8 mouse cellular contexts compared by ENCODE assay signal in genomic region chr6:28420865-28421264, GRCm38 (mm10). TPM values are rescaled to one million over a fixed set of nuclear protein-coding genes. Genes with fewer than 3 reads are reported as not detected.
A peak's percentile ranks its signal among the peaks of the same experiment; 100 is the strongest.
DNase-seq lines count a peak whose midpoint lies in the region; ATAC-seq and TF ChIP-seq lines count a peak whose summit lies in the region.

No protein-coding gene starts in this region.

- peaks cover 28% of the 10 kb centered on the region for H3K36me3 ChIP-seq in forebrain, embryonic 14.5 days (ENCODE audit: control insufficient read depth, insufficient read depth, low read length)
- H3K36me3 ChIP-seq in liver, embryonic 14.5 days (replicated peaks; ENCODE audit: control insufficient read depth, insufficient read depth, low read depth), result peaks cover 30% of the 10 kb centered on the region

- no peak for ATAC-seq in forebrain, embryonic 14.5 days
- no peak for ATAC-seq in liver, embryonic 14.5 days (ENCODE audit: insufficient read depth)

- no peaks in the 10 kb centered on the region for H3K9me3 ChIP-seq in forebrain, embryonic 14.5 days (replicated peaks; ENCODE audit: control insufficient read depth, low read length)
- no peaks in the 10 kb centered on the region for H3K9me3 ChIP-seq in liver, embryonic 14.5 days (ENCODE audit: control insufficient read depth, low read length)

- intact Hi-C loops in gastrocnemius, adult 2 months (cut with DNase I), result loop anchor here (5.0 kb wide), 2 partner anchors 41 to 159 kb away; no protein-coding TSS in a partner anchor
- intact Hi-C loops in gastrocnemius, postnatal 36 days (cut with DNase I), result loop anchor here (5.0 kb wide), 2 partner anchors 56 to 159 kb away; partner anchors contain the start of gene Snd1

- H3K4me1 ChIP-seq in forebrain, embryonic 14.5 days (ENCODE audit: control insufficient read depth, insufficient read depth, low read length), result peaks cover 27% of the 10 kb centered on the region
- peaks cover 27 to 28% of the 10 kb centered on the region in 2 experiments for H3K4me1 ChIP-seq in liver, embryonic 14.5 days (replicated peaks; ENCODE audit: control insufficient read depth in 2 of 2, insufficient read depth in 2 of 2, low read length in 1 of 2)

- peak overlapping the region; percentile 97 for H3K27ac ChIP-seq in gastrocnemius, adult 2 months
- H3K27ac ChIP-seq in forebrain, embryonic 14.5 days (ENCODE audit: low read depth, low read length), result no peak overlapping the region
- peak overlapping the region; percentile 81 for H3K27ac ChIP-seq in liver, embryonic 14.5 days

- TF ChIP-seq EP300 in liver, embryonic 14.5 days (IDR thresholded peaks at IDR 0.05; ENCODE audit: low read depth), result no peak

- peak overlapping the region; percentile 81 for H3K9ac ChIP-seq in forebrain, embryonic 14.5 days (ENCODE audit: low read length)
- H3K9ac ChIP-seq in liver, embryonic 14.5 days (replicated peaks), result peak overlapping the region; percentile 82

- 26% methylated on average over 13 of the region's 13 CpGs for WGBS in forebrain, embryonic 14.5 days
- 22% methylated on average over 13 of the region's 13 CpGs for WGBS in liver, embryonic 14.5 days (ENCODE audit: insufficient replicate concordance)

- H3K4me3 ChIP-seq in gastrocnemius, adult 2 months, result peak overlapping the region; percentile 80
- peak overlapping the region; percentile 89 for H3K4me3 ChIP-seq in forebrain, embryonic 14.5 days (ENCODE audit: low read depth, low read length)
- peak overlapping the region; percentile 75 to 76 for H3K4me3 ChIP-seq in liver, embryonic 14.5 days (ENCODE audit: insufficient read depth in 1 of 2, low read depth in 2 of 2, low read length in 2 of 2)

- H3K4me2 ChIP-seq in forebrain, embryonic 14.5 days (ENCODE audit: low read length), result peak overlapping the region; percentile 82
- H3K4me2 ChIP-seq in liver, embryonic 14.5 days (ENCODE audit: low read depth), result peak overlapping the region; percentile 87

- no peak for TF ChIP-seq CTCF in gastrocnemius, adult 2 months (IDR thresholded peaks at IDR 0.05)
- TF ChIP-seq CTCF in liver, embryonic 14.5 days (IDR thresholded peaks at IDR 0.05; ENCODE audit: low read depth), result no peak

- H3K27me3 ChIP-seq in forebrain, embryonic 14.5 days (replicated peaks; ENCODE audit: control insufficient read depth, insufficient read depth, low read length), result no peaks in the 10 kb centered on the region
- no peaks in the 10 kb centered on the region for H3K27me3 ChIP-seq in liver, embryonic 14.5 days (ENCODE audit: control insufficient read depth, insufficient read depth, low read length)

- no peak for DNase-seq in gastrocnemius, adult 2 months
- no peak for DNase-seq in gastrocnemius, postnatal 36 days
- peak; percentile 38 for DNase-seq in 3T3-L1 (ENCODE audit: low read depth, low spot score)
- no peak for DNase-seq in forebrain, embryonic 14.5 days (ENCODE audit: low spot score)
- DNase-seq in liver, embryonic 14.5 days (ENCODE audit: low read depth in 3 of 3, low spot score in 3 of 3), result no peak
- no peak for DNase-seq in right cerebral cortex, postnatal 4 days
- no peak for DNase-seq in layer of hippocampus, adult 11-12 months (ENCODE audit: low spot score)
- no peak for DNase-seq in spleen, adult 12 weeks (ENCODE audit: low spot score)

RNA-seq across cellular contexts. Expression of gene Arf5, which starts 2.5 kb away (rescaled TPM):
- total RNA-seq in gastrocnemius, adult 2 months (2021), result 10 to 100 TPM; 75.7 to 82.4 TPM
- 10 to 100 TPM; 74.6 to 77.3 TPM for total RNA-seq in gastrocnemius, postnatal 36 days (2021)
- polyA plus RNA-seq in forebrain, embryonic 14.5 days (2014; fragmentation: Nextera tagmentation; extraction: Ambion mirVana), result 407 and 420 TPM in 2 replicates
- polyA plus RNA-seq in liver, embryonic 14.5 days (2012; rRNA removed), result 299 and 365 TPM in 2 replicates
- polyA plus RNA-seq in liver, embryonic 14.5 days (2014; fragmentation: Nextera tagmentation; extraction: Ambion mirVana), result 383 and 408 TPM in 2 replicates

RNA-seq across cellular contexts. Expression of gene Fscn3, which starts 6.7 kb away (rescaled TPM):
- not detected for total RNA-seq in gastrocnemius, adult 2 months (2021)
- not detected for total RNA-seq in gastrocnemius, postnatal 36 days (2021)
- polyA plus RNA-seq in forebrain, embryonic 14.5 days (2014; fragmentation: Nextera tagmentation; extraction: Ambion mirVana), result not detected in 2 replicates
- 0.50 and 0.51 TPM in 2 replicates for polyA plus RNA-seq in liver, embryonic 14.5 days (2012; rRNA removed)
- polyA plus RNA-seq in liver, embryonic 14.5 days (2014; fragmentation: Nextera tagmentation; extraction: Ambion mirVana), result 0.34 and 0.69 TPM in 2 replicates

RNA-seq across cellular contexts. Expression of gene Gcc1, which starts 7.3 kb away (rescaled TPM):
- total RNA-seq in gastrocnemius, adult 2 months (2021), result 1 to 10 TPM; 5.8 to 7.9 TPM
- total RNA-seq in gastrocnemius, postnatal 36 days (2021), result 1 to 10 TPM; 4.8 to 5.9 TPM
- polyA plus RNA-seq in forebrain, embryonic 14.5 days (2014; fragmentation: Nextera tagmentation; extraction: Ambion mirVana), result 7.2 and 9.7 TPM in 2 replicates
- 2.1 and 2.9 TPM in 2 replicates for polyA plus RNA-seq in liver, embryonic 14.5 days (2012; rRNA removed)
- 2.3 TPM in 2 replicates for polyA plus RNA-seq in liver, embryonic 14.5 days (2014; fragmentation: Nextera tagmentation; extraction: Ambion mirVana)

RNA-seq across cellular contexts. Expression of gene Zfp800, which starts 23.1 kb away (rescaled TPM):
- total RNA-seq in gastrocnemius, adult 2 months (2021), result 1 to 10 TPM; 6.0 to 7.4 TPM
- 1 to 10 TPM; 5.7 to 5.9 TPM for total RNA-seq in gastrocnemius, postnatal 36 days (2021)
- 19.6 and 23.9 TPM in 2 replicates for polyA plus RNA-seq in forebrain, embryonic 14.5 days (2014; fragmentation: Nextera tagmentation; extraction: Ambion mirVana)
- 6.3 and 9.6 TPM in 2 replicates for polyA plus RNA-seq in liver, embryonic 14.5 days (2012; rRNA removed)
- polyA plus RNA-seq in liver, embryonic 14.5 days (2014; fragmentation: Nextera tagmentation; extraction: Ambion mirVana), result 24.1 and 25.7 TPM in 2 replicates

RNA-seq across cellular contexts. Expression of gene Pax4, which starts 28.3 kb away (rescaled TPM):
- not detected for total RNA-seq in gastrocnemius, adult 2 months (2021)
- not detected for total RNA-seq in gastrocnemius, postnatal 36 days (2021)
- polyA plus RNA-seq in forebrain, embryonic 14.5 days (2014; fragmentation: Nextera tagmentation; extraction: Ambion mirVana), result 0.16 TPM in 1 of 2 replicates, not detected in the other
- polyA plus RNA-seq in liver, embryonic 14.5 days (2012; rRNA removed), result not detected in 2 replicates
- polyA plus RNA-seq in liver, embryonic 14.5 days (2014; fragmentation: Nextera tagmentation; extraction: Ambion mirVana), result not detected in 2 replicates
